Mouse (Mus musculus) adrenal gland, adult 8-10 months (tissue): ENCODE results near the gene Dpp6. TPM values are rescaled to one million over a fixed set of nuclear protein-coding genes. Genes with fewer than 3 reads are reported as not detected.

ENCODE experiments used
- DNase-seq: peaks from one replicate; pipeline ENCODE4 v3.0.0; 2022
- total RNA-seq, 4 experiments: library from RNA; stranded (reverse); gene quantifications; 2 replicates each; pipeline ENCODE4 v1.2.4; 2022

Gene Dpp6
- total RNA-seq, 4 experiments from 2014 or later = 11.1 to 17.1 (median 12.3) TPM

- DNase-seq = no peak
Measured at GRCm38 (mm10) chr5:27685923-27686322, 868.9 kb downstream of the Dpp6 start.

GRCm38 (mm10) chr5:27687311-27687710 lies 870.3 kb downstream of the Dpp6 start:
- DNase-seq = no peak

GRCm38 (mm10) chr5:27702482-27702881 lies 885.5 kb downstream of the Dpp6 start:
- no peak for DNase-seq

DNA sequence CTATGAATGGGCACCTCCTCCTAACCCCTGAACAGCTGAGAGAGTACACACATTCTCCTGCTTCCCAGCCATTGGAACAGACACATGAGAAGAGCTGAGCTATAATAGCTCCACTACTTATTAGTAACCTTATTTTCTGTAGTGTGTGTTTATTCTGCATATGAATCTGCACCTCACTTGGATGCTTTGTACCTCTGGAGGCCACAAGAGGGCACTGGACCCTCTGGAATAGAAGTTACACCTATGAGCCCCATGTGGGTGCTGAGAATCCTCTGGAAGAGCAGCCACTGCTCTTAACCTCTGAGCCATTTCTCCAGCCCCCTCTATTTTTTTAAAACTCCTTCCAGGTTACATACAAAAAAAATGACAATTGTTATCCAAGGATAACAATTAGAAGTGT lies 888.0 kb downstream of the Dpp6 start:
- DNase-seq = no peak

- DNase-seq = no peak
Measured at GRCm38 (mm10) chr5:27706551-27706950, 889.5 kb downstream of the Dpp6 start.

GRCm38 (mm10) chr5:27707283-27707682 lies 890.3 kb downstream of the Dpp6 start:
- DNase-seq = no peak

GRCm38 (mm10) chr5:27708209-27708608 lies 891.2 kb downstream of the Dpp6 start:
- DNase-seq = no peak

DNA sequence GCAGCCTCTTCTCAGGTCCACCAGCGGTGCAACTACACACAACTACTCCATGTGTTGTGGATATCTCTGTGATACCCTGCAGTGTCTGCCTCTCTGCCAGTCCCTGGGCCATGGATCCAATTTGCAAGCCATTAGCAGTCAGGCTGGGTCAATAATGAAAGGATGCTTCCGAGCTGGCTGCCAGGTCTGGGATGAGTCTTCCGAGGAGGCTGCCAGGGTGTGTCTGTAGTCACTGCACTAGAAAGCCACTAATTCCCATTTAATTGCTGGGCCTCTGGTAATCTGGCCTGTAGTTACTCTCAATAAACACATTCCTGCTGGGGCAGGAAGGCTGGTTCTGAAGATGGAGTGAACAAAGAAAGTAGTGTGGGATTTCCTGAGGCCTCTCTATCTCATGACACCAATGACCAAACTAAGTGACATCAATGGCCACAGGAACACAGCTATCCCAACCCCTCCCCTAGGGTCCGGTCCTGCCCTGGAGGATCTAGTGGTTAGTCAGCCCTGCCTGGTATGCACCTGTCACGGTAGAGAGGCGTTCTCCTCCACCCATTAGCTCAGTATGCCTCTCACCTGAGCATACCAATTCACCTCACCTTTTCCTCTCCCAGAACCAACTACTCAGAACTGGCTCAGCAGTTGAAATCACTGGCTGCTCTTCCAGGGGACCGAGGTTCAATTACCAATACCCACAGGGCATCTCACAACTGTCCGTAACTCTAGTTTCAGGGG lies 894.6 kb downstream of the Dpp6 start:
- DNase-seq = no peak

DNA sequence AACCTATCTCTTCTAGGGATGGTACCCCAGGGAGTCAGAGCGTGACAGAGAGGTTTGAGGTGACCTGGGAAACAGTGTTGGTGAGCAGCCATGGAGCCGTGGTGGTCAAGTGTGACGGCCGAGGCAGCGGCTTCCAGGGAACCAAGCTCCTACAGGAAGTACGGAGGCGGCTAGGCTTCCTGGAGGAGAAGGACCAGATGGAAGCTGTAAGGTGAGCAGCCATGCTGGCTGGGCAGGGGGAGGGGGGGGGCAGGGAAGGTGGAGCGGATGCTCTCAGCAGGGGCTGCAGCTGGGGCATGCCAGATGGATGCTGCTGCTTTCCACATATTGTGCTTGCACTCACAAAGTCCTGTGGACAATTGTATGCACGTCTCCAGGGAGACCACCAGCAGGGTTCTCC lies 897.4 kb downstream of the Dpp6 start:
- DNase-seq = no peak

DNA sequence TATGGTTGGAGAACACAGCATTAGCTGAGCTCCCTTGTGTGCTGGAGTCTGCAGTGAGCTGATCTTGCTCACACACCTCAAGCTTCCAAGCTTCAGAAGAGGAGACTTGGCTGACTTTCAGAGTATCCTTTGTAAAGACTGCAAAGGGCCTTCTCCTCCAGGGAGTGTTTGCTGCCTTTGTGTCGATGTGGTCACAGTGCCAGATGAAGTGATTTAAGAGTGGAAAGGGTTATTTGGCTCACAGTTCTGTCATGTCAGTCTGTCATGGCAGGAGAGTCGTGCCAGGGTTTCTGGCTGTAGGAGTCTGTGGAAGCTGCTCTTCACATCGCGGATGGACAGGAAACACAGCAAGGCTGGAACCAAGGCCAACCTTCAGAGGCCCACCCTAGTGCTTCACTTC lies 899.0 kb downstream of the Dpp6 start:
- no peak for DNase-seq

DNA sequence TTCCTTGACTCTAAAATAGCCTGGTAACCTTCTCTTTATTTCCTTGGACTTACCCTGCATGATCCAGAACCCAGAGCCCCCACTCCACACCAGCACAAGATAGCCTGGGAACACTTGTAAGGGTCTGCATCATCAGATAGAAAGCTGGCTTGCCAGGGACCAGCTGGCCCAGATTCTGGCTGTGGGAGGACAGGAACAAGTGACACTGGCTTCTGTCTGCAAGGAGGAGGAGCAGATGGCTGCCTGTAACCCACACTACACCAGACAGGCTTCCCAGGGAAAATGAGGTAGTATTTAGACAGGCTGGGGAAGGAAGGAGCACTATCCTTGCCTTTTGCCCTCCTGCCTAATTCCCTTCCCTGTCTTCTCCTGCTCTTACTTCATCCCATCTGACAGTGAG lies 900.3 kb downstream of the Dpp6 start:
- no peak for DNase-seq

- DNase-seq = no peak
Measured at GRCm38 (mm10) chr5:27719311-27719710, 902.3 kb downstream of the Dpp6 start.

- no peak for DNase-seq
Measured at GRCm38 (mm10) chr5:27724460-27724859, 907.5 kb downstream of the Dpp6 start.

DNA sequence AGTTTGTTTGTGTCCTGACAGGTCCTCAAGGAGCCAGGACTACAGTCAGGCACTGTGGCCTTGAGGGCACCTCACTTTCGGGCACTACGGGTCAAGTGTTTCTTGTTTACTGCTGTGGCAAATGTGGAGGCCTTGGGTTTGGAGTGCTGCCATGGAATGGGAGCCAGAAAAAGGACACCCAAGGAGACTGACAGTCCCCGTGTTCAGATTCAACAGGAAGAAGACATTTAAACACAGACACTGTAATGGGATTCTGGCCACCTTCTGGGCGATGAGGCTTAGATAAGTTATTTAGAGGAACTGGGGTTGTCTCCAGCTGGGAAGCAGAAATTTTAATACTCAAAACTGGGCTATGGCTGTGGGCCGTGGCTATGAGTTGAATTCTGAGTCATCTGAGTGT lies 913.7 kb downstream of the Dpp6 start:
- DNase-seq = peak; percentile 70

- DNase-seq = no peak
Measured at GRCm38 (mm10) chr5:27731392-27731791, 914.4 kb downstream of the Dpp6 start.

GRCm38 (mm10) chr5:27732288-27732868 lies 915.4 kb downstream of the Dpp6 start:
- peak; percentile 31 for DNase-seq

GRCm38 (mm10) chr5:27737168-27737567 lies 920.2 kb downstream of the Dpp6 start:
- no peak for DNase-seq

GRCm38 (mm10) chr5:27739216-27739615 lies 922.2 kb downstream of the Dpp6 start:
- no peak for DNase-seq

DNA sequence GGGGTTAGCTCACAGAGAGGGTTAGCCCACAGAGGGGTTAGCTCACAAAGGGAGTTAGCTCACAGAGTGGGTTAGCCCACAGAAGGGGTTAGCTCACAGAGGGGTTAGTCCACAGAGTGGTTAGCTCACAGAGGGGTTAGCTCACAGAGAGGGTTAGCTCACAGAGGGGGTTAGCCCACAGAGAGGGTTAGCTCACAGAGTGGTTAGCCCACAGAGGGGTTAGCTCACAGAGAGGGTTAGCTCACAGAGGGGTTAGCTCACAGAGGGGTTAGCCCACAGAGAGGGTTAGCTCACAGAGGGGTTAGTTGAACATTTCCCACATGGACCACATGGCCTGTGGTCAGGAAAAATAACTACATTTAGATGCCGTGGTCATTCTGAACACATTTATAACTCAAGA lies 927.9 kb downstream of the Dpp6 start:
- DNase-seq = no peak

DNA sequence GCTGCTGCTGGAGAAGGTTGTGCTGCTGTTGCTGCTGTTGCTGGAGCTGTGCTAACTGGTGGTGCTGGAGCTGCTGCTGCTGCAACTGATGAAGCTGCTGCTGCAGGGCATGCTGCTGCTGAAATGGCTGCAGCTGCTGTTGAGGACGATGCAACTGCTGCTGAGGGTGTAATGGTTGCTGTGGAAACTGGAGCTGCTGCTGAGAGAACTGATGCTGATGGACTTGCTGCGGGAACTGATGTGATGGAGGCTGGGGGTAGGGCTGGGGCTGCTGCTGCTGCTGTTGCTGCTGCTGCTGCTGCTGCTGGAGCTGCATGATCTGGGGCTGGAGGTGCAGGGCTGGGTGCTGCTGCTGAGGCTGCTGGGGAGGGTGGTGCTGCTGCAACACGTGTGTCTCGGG lies 948.8 kb downstream of the Dpp6 start:
- DNase-seq = no peak

GRCm38 (mm10) chr5:27767948-27768347 lies 950.9 kb downstream of the Dpp6 start:
- no peak for DNase-seq
